Mouse (Mus musculus): ENCODE data around the gene Naa35. TPM values are rescaled to one million over a fixed set of nuclear protein-coding genes. Genes with fewer than 3 reads are reported as not detected.
A peak's percentile ranks its signal among the peaks of the same experiment; 100 is the strongest.

Gene Naa35
- 46.6 and 65.6 TPM in 2 replicates for polyA plus RNA-seq (2012; ENCODE audit: insufficient read depth, insufficient read length, missing spikeins)

- Histone ChIP-seq H3K4me3 (ENCODE audit: insufficient read depth, low read length) (peak within 1 kb of the TSS; percentile 99), H3K4me1 (ENCODE audit: control insufficient read depth, insufficient read depth, low read length) (peaks cover 7% of the 10 kb centered on the region), H3K27ac (ENCODE audit: insufficient read depth, low read depth, low read length) (peak within 1 kb of the TSS; percentile 32)
- TF ChIP-seq CTCF (IDR thresholded peaks at IDR 0.05; ENCODE audit: low read depth, low read length) = no peak
- TF ChIP-seq POLR2A (IDR thresholded peaks at IDR 0.05; ENCODE audit: borderline replicate concordance, low read depth, low read length) = no peak
Observed at GRCm38 (mm10) chr13:59584947-59585647, at the start of gene Naa35, which contains the start of gene Agtpbp1. Gene Naa35, plus strand, starts transcription at chr13:59585259. Gene Agtpbp1, minus strand, starts transcription at chr13:59585227.

- Histone ChIP-seq H3K4me1 (ENCODE audit: control insufficient read depth, insufficient read depth, low read length) (no peaks in the 10 kb centered on the region), H3K4me3 (ENCODE audit: insufficient read depth, low read length) (no peak overlapping the region), H3K27ac (ENCODE audit: insufficient read depth, low read depth, low read length) (no peak overlapping the region)
- TF ChIP-seq CTCF (IDR thresholded peaks at IDR 0.05; ENCODE audit: low read depth, low read length) (no peak), POLR2A (IDR thresholded peaks at IDR 0.05; ENCODE audit: borderline replicate concordance, low read depth, low read length) (no peak)
Observed at GRCm38 (mm10) chr13:59535746-59536145, 49.3 kb upstream of the Naa35 start.

- H3K4me1 ChIP-seq (ENCODE audit: control insufficient read depth, insufficient read depth, low read length) = no peaks in the 10 kb centered on the region
- H3K4me3 ChIP-seq (ENCODE audit: insufficient read depth, low read length) = no peak overlapping the region
- no peak overlapping the region for H3K27ac ChIP-seq (ENCODE audit: insufficient read depth, low read depth, low read length)
- TF ChIP-seq CTCF (IDR thresholded peaks at IDR 0.05; ENCODE audit: low read depth, low read length) = no peak
- no peak for TF ChIP-seq POLR2A (IDR thresholded peaks at IDR 0.05; ENCODE audit: borderline replicate concordance, low read depth, low read length)
Observed at GRCm38 (mm10) chr13:59536631-59537030, 48.4 kb upstream of the Naa35 start.

DNA sequence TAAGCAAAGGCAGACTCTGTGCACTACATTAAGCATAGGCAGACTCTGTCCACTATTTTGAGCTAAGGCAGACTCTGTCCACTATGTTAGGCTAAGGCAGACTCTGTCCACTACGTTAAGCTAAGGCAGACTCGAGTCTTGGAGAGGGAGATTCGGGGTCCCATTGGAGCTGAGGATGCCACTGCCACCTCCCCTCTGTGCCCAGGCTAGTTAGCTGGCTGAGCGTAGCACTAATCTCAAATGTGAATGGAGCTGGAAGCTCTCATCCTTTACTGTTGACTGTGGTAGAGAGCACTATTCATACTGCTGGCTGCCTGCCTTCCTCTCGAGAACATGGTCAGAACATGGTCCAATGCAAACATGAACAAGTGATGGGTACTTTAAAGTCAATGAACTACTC lies 46.4 kb upstream of the Naa35 start:
- H3K4me3 ChIP-seq (ENCODE audit: insufficient read depth, low read length) = no peak overlapping the region
- no peaks in the 10 kb centered on the region for H3K4me1 ChIP-seq (ENCODE audit: control insufficient read depth, insufficient read depth, low read length)
- TF ChIP-seq POLR2A (IDR thresholded peaks at IDR 0.05; ENCODE audit: borderline replicate concordance, low read depth, low read length) (no peak), CTCF (IDR thresholded peaks at IDR 0.05; ENCODE audit: low read depth, low read length) (no peak)
- no peak overlapping the region for H3K27ac ChIP-seq (ENCODE audit: insufficient read depth, low read depth, low read length)

- H3K4me1 ChIP-seq (ENCODE audit: control insufficient read depth, insufficient read depth, low read length) = no peaks in the 10 kb centered on the region
- no peak overlapping the region for H3K27ac ChIP-seq (ENCODE audit: insufficient read depth, low read depth, low read length)
- no peak for TF ChIP-seq CTCF (IDR thresholded peaks at IDR 0.05; ENCODE audit: low read depth, low read length)
- TF ChIP-seq POLR2A (IDR thresholded peaks at IDR 0.05; ENCODE audit: borderline replicate concordance, low read depth, low read length) = no peak
- no peak overlapping the region for H3K4me3 ChIP-seq (ENCODE audit: insufficient read depth, low read length)
Observed at GRCm38 (mm10) chr13:59540030-59540429, 45.0 kb upstream of the Naa35 start.

DNA sequence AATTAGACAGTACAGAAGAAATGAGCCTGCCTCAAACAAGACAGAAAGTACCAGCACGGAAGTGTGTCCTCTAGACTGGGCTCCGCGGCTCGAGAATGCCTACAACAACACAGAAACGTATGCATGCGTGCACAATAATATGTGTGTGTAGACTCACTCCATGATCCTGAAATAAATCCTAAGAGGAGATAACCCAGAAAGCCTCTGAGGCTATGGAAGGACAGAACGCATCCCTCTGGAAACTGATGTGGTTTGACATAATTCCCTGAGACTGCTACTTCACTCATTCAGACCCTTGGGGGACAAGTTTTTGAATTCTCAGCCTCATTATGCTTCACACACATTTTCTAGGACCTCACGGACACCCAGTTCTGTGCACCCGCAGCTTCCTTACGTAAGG lies 42.6 kb upstream of the Naa35 start:
- Histone ChIP-seq H3K27ac (ENCODE audit: insufficient read depth, low read depth, low read length) (no peak overlapping the region), H3K4me1 (ENCODE audit: control insufficient read depth, insufficient read depth, low read length) (peaks cover 11% of the 10 kb centered on the region), H3K4me3 (ENCODE audit: insufficient read depth, low read length) (no peak overlapping the region)
- no peak for TF ChIP-seq POLR2A (IDR thresholded peaks at IDR 0.05; ENCODE audit: borderline replicate concordance, low read depth, low read length)
- no peak for TF ChIP-seq CTCF (IDR thresholded peaks at IDR 0.05; ENCODE audit: low read depth, low read length)

DNA sequence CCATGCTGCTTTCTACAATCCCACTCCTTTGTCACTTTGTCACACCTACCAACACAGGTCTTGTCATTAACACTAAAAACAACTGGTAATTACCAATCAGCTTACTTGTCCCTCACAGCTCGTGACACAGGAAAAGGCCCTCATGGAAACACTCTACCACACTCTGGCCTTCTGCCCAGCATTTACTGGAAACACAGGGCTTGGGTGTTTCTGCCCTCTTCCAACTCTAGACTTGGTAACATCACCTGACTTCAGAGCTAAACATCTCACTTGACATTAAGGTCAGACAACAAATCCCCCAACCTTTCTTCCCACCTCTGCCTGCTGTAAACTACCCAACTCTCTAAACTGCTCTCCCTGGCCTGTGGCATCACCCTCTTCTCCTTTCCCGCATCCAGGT lies 38.0 kb upstream of the Naa35 start:
- H3K4me1 ChIP-seq (ENCODE audit: control insufficient read depth, insufficient read depth, low read length) = peaks cover 14% of the 10 kb centered on the region
- no peak overlapping the region for H3K4me3 ChIP-seq (ENCODE audit: insufficient read depth, low read length)
- no peak overlapping the region for H3K27ac ChIP-seq (ENCODE audit: insufficient read depth, low read depth, low read length)
- TF ChIP-seq POLR2A (IDR thresholded peaks at IDR 0.05; ENCODE audit: borderline replicate concordance, low read depth, low read length) (no peak), CTCF (IDR thresholded peaks at IDR 0.05; ENCODE audit: low read depth, low read length) (no peak)

GRCm38 (mm10) chr13:59547716-59548115 lies 37.3 kb upstream of the Naa35 start:
- H3K4me3 ChIP-seq (ENCODE audit: insufficient read depth, low read length) = no peak overlapping the region
- TF ChIP-seq POLR2A (IDR thresholded peaks at IDR 0.05; ENCODE audit: borderline replicate concordance, low read depth, low read length) = no peak
- no peak for TF ChIP-seq CTCF (IDR thresholded peaks at IDR 0.05; ENCODE audit: low read depth, low read length)
- no peak overlapping the region for H3K27ac ChIP-seq (ENCODE audit: insufficient read depth, low read depth, low read length)
- H3K4me1 ChIP-seq (ENCODE audit: control insufficient read depth, insufficient read depth, low read length) = peaks cover 14% of the 10 kb centered on the region

- Histone ChIP-seq H3K4me1 (ENCODE audit: control insufficient read depth, insufficient read depth, low read length) (peaks cover 14% of the 10 kb centered on the region), H3K4me3 (ENCODE audit: insufficient read depth, low read length) (no peak overlapping the region), H3K27ac (ENCODE audit: insufficient read depth, low read depth, low read length) (no peak overlapping the region)
- no peak for TF ChIP-seq CTCF (IDR thresholded peaks at IDR 0.05; ENCODE audit: low read depth, low read length)
- no peak for TF ChIP-seq POLR2A (IDR thresholded peaks at IDR 0.05; ENCODE audit: borderline replicate concordance, low read depth, low read length)
Observed at GRCm38 (mm10) chr13:59549318-59549798, 35.7 kb upstream of the Naa35 start.

GRCm38 (mm10) chr13:59552286-59552685 lies 32.8 kb upstream of the Naa35 start:
- Histone ChIP-seq H3K4me3 (ENCODE audit: insufficient read depth, low read length) (no peak overlapping the region), H3K4me1 (ENCODE audit: control insufficient read depth, insufficient read depth, low read length) (peaks cover 18% of the 10 kb centered on the region), H3K27ac (ENCODE audit: insufficient read depth, low read depth, low read length) (no peak overlapping the region)
- TF ChIP-seq POLR2A (IDR thresholded peaks at IDR 0.05; ENCODE audit: borderline replicate concordance, low read depth, low read length) (no peak), CTCF (IDR thresholded peaks at IDR 0.05; ENCODE audit: low read depth, low read length) (no peak)

Data from bone marrow macrophage, adult 2 months (primary cell).